ENCODE assay signal across 17 mouse cellular contexts in genomic region chr10:67836426-67836825, GRCm38 (mm10).
A peak's percentile ranks its signal among the peaks of the same experiment; 100 is the strongest.
DNase-seq lines count a peak whose midpoint lies in the region; ATAC-seq and TF ChIP-seq lines count a peak whose summit lies in the region.
"Had no signal": no experiment of that assay in that cellular context is flagged by ENCODE, and none has a peak within 500 bp of the region (broad histone marks: within the 10 kb centered on the region; RNA-seq: fewer than 3 reads in every experiment).

No protein-coding gene starts in this region.

- TF ChIP-seq CTCF in testis, adult 2 months (IDR thresholded peaks at IDR 0.05; ENCODE audit: control insufficient read depth, insufficient read depth, insufficient replicate concordance, low read depth, low read length), result no peak
- TF ChIP-seq CTCF in embryonic fibroblast, embryonic 13.5 days (IDR thresholded peaks at IDR 0.05; ENCODE audit: borderline replicate concordance, insufficient read depth, low read length), result no peak

- no peak overlapping the region for H3K4me2 ChIP-seq in heart, embryonic 12.5 days
- H3K4me2 ChIP-seq in hindbrain, embryonic 16.5 days (ENCODE audit: low read length), result no peak overlapping the region
- H3K4me2 ChIP-seq: midbrain, embryonic 13.5 days had no signal

- no peak for TF ChIP-seq POLR2A in testis, adult 2 months (IDR thresholded peaks at IDR 0.05; ENCODE audit: control insufficient read depth, low read depth, low read length)
- no peak for TF ChIP-seq POLR2A in embryonic fibroblast, embryonic 13.5 days (IDR thresholded peaks at IDR 0.05; ENCODE audit: low read depth, low read length)

- ATAC-seq in heart, embryonic 12.5 days (ENCODE audit: insufficient number of reproducible peaks, low FRiP score), result no peak
- no peak for ATAC-seq in hindbrain, embryonic 16.5 days
- ATAC-seq: CD4-positive, CD25-positive, alpha-beta regulatory T cell, adult 4 months; forebrain, embryonic 16.5 days; inflammation-experienced regulatory T-cells, adult 6 months; midbrain, embryonic 13.5 days had no signal

- WGBS in heart, embryonic 12.5 days, result 80% methylated on average over 17 of the region's 17 CpGs
- WGBS in hindbrain, embryonic 16.5 days, result 81% methylated on average over 17 of the region's 17 CpGs

- H3K9me3 ChIP-seq in heart, embryonic 12.5 days (replicated peaks), result no peaks in the 10 kb centered on the region
- H3K9me3 ChIP-seq in hindbrain, embryonic 16.5 days (ENCODE audit: control insufficient read depth, low read length), result no peaks in the 10 kb centered on the region
- H3K9me3 ChIP-seq: midbrain, embryonic 13.5 days had no signal

- no peak overlapping the region for H3K27ac ChIP-seq in heart, embryonic 12.5 days (ENCODE audit: poor library complexity, severe bottlenecking)
- no peak overlapping the region for H3K27ac ChIP-seq in testis, adult 2 months (ENCODE audit: control insufficient read depth, insufficient read depth, low read depth, low read length)
- H3K27ac ChIP-seq in embryonic fibroblast, embryonic 13.5 days (ENCODE audit: insufficient read depth, low read length), result peak overlapping the region; percentile 34; the same call in 1 of the 2 replicates
- no peak overlapping the region for H3K27ac ChIP-seq in hindbrain, embryonic 16.5 days (ENCODE audit: low read depth, low read length)
- H3K27ac ChIP-seq: midbrain, embryonic 13.5 days had no signal

- no peaks in the 10 kb centered on the region for H3K36me3 ChIP-seq in heart, embryonic 12.5 days
- no peaks in the 10 kb centered on the region for H3K36me3 ChIP-seq in testis, adult 2 months (ENCODE audit: control insufficient read depth, insufficient read depth, low read length)
- H3K36me3 ChIP-seq in hindbrain, embryonic 16.5 days (ENCODE audit: control insufficient read depth, insufficient read depth, low read length), result no peaks in the 10 kb centered on the region
- H3K36me3 ChIP-seq: midbrain, embryonic 13.5 days had no signal

- peak; percentile 18 for DNase-seq in heart, adult 8-10 months (ENCODE audit: low spot score)
- DNase-seq in testis, postnatal 14 days (ENCODE audit: low spot score), result no peak
- DNase-seq in spleen, adult 12 weeks (ENCODE audit: low spot score), result no peak
- DNase-seq: adrenal gland, postnatal 25 days; cerebellum, postnatal 36 days; heart, postnatal 36 days; lung, adult 2 months; lung, postnatal 4 days; thymus, adult 2 months had no signal

- no peak overlapping the region for H3K9ac ChIP-seq in heart, embryonic 12.5 days
- H3K9ac ChIP-seq in hindbrain, embryonic 16.5 days (ENCODE audit: low read depth, low read length), result no peak overlapping the region
- H3K9ac ChIP-seq: midbrain, embryonic 13.5 days had no signal

- H3K27me3 ChIP-seq in heart, embryonic 12.5 days (replicated peaks), result no peaks in the 10 kb centered on the region
- no peaks in the 10 kb centered on the region for H3K27me3 ChIP-seq in testis, adult 2 months (ENCODE audit: control insufficient read depth, insufficient read depth, low read length)
- H3K27me3 ChIP-seq in hindbrain, embryonic 16.5 days (replicated peaks; ENCODE audit: control insufficient read depth, insufficient read depth, low read length), result no peaks in the 10 kb centered on the region
- H3K27me3 ChIP-seq: midbrain, embryonic 13.5 days had no signal

- H3K4me3 ChIP-seq in heart, embryonic 12.5 days, result no peak overlapping the region
- peak overlapping the region; percentile 1; the same call in 1 of the 2 replicates for H3K4me3 ChIP-seq in testis, adult 2 months (ENCODE audit: control insufficient read depth, low read depth, low read length)
- H3K4me3 ChIP-seq in embryonic fibroblast, embryonic 13.5 days (ENCODE audit: insufficient read depth, low read length), result no peak overlapping the region
- no peak overlapping the region for H3K4me3 ChIP-seq in hindbrain, embryonic 16.5 days (ENCODE audit: low read length)
- H3K4me3 ChIP-seq: midbrain, embryonic 13.5 days had no signal

- H3K4me1 ChIP-seq in heart, embryonic 12.5 days (replicated peaks), result no peaks in the 10 kb centered on the region
- peaks cover 6% of the 10 kb centered on the region for H3K4me1 ChIP-seq in testis, adult 2 months (ENCODE audit: control insufficient read depth, insufficient read depth, low read length)
- H3K4me1 ChIP-seq in embryonic fibroblast, embryonic 13.5 days (ENCODE audit: control insufficient read depth, insufficient read depth, low read length), result peaks cover 2% of the 10 kb centered on the region; the same call in 1 of the 2 replicates
- H3K4me1 ChIP-seq in hindbrain, embryonic 16.5 days (ENCODE audit: control insufficient read depth, insufficient read depth, low read depth, low read length), result no peaks in the 10 kb centered on the region
- H3K4me1 ChIP-seq: midbrain, embryonic 13.5 days had no signal
